Mouse (Mus musculus) brain, embryonic 14.5 days (tissue): ENCODE measurements around the gene Nup85. TPM values are rescaled to one million over a fixed set of nuclear protein-coding genes. Genes with fewer than 3 reads are reported as not detected.

Experiments used
- DNase-seq: peaks from one replicate; pipeline ENCODE4 v3.0.0-alpha.2; 2011; ENCODE audit warnings: low read depth
- CTCF ChIP-seq: fragments of 200-500 bp; IDR thresholded peaks from 2 replicates; pipeline ENCODE4 v1.5.1; 2012; ENCODE audit warnings: inconsistent platforms, mild to moderate bottlenecking, moderate library complexity, borderline replicate concordance; ENCODE audit not compliant: insufficient read depth, insufficient read length; ENCODE audit errors: extremely low read depth
- POLR2A ChIP-seq: fragments of 200-500 bp; IDR thresholded peaks from 2 replicates; pipeline ENCODE4 v1.6.1; 2012; ENCODE audit warnings: mild to moderate bottlenecking, inconsistent platforms, borderline replicate concordance; ENCODE audit not compliant: poor library complexity, insufficient read depth, insufficient read length, severe bottlenecking; ENCODE audit errors: extremely low read depth
- polyA plus RNA-seq: library from polyadenylated mRNA; depleted of rRNA; stranded (reverse); fragments of >200 nt; gene quantifications from 2 replicates; pipeline ENCODE4 v1.2.3, GENCODE M21; 2012

Gene Nup85
- polyA plus RNA-seq, 1 experiment: 105 TPM

DNA sequence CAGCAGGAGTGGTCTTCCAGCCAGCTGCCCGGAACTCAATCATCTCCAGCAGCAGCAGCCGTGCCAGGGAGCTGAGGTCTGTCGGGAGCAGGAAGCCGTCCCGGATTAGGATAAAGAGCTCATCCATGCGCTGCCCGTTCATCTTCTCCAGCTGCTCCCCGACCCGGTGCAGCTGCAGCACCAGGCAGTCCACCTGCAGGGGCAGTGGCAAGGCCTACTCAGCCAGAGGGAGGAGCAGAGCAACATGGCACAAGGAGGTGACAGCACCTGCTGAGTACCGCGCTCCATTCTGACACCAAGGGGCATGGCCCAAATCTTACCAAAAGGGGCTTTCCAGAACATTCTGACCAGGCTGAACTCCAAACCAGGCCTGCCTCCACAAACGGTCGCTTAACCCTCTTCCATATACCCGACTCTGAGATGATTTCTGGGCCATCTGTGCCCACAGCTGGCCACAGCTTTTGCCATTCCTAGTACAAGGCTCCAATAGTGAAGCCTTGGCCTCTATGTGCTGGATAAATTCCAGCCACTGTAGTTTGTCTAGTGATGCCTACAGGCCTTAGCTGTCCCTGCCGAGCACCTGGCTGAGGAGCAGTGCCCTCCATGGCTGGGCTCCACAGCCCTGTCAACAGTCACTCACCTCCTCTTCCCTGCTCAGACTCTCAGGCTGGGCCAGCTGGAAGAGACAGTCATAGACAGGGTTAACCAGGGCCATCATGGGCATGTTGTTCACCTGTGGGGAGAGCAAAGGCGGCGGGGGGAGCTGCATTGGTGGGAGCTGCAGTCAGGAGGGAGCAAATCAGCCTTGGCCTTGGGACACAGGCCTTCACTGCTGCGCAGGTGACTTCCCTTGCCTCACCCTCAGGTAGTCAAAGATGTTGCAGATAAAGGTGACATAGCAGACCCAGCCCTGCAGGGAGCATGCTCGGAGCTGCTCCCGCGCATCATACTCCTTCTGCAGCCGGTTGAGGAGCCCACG lies 44.5 kb downstream of the Nup85 start:
- no peak for DNase-seq
- TF ChIP-seq POLR2A (no peak), CTCF (no peak)

DNA sequence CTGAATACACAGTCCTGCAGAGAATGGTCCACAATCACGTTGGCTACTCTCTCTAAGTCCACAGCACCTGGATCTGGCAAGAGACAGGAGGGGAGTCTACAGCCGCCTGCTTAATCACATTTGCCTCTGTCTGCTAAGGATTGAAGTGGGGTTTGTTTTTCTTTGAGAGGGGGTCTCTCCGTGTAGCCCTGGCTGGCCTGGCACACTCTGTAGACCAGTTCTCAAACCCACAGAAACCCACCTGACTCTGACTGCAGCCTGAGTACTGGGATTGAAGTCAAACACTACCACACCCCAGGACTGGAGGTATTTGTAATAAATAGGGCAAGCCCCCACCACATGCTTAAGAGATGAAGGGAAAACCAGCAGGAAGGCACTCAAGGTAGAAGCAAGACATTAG lies 45.3 kb downstream of the Nup85 start:
- TF ChIP-seq CTCF (no peak), POLR2A (no peak)
- no peak for DNase-seq

DNA sequence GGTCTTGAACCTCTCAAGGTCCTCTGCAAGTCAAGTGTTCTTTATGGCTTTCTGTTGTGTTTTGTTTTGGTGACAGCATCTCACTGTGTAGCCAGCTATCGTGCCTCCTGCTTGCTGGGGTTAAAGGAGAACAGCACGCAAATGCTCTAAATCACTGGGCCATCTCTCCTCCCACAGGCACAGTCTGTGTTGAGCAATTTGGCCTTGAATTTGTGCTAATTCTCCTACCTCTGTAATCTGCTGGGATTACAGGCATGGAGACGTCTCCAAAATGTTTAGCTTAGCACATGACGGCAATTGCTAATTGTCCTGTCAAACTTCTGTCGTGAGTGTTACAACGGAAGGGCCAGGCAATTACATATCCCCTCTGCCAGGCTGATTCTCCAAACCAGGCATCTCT lies 46.9 kb downstream of the Nup85 start:
- DNase-seq: no peak
- no peak for TF ChIP-seq POLR2A
- TF ChIP-seq CTCF: no peak

DNA sequence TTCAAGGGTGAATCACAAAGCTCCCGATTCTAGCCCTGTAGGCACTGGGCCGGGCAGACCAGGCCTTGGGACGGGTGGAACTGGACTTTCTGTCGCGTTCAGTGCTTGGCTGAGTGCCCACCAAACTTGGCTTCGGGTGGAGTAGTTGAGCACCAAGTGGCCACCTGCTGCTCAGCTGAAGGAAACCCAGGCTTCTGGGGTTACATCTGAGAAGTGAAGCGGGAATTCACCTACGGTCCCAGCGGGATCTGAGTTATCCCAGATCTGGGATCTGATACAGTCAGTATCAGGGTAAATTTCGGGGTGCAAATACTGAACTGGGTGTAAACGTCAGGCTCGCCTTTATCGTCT lies 47.8 kb downstream of the Nup85 start:
- TF ChIP-seq POLR2A: no peak
- TF ChIP-seq CTCF: no peak
- DNase-seq: peak; percentile 60

DNA sequence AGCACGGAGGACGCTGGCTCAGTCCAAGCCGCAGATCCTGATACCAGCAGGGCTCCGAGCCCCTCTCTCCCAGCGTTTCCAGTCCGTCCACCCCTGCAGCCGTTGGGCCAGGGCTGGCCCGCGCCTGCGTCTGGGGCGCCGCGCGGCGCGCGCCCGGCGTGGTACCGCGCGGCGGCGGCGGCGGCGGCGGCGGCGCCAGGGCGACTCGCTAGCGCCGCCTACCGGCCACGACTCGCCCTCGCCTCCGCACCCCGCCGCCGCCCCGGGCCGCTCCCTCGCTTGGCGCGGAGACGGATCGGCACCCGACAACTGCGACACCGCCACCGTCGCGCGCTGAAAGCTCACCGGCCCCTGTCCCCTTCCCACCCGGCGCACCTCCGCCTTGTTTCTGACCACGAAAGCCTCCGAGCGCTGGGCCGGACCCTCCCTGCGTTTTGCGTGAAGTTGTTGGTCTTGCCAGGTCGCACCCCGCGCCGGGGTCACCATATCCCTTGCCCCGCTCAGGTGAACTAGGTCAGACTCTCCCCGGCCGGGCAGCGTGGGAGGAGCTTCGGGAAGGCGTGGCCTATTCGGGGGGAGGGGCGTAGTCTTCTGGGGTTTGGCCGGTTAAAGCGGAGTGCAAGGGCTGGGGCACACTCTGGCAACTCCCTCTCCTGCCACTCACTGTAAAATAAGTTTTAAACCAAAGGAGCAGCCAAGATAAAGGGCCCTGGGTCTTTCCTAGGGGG lies 48.3 kb downstream of the Nup85 start, which contains the start of gene Mif4gd:
TSS of gene Mif4gd (minus strand) at position 560 of the 728 bp plus-strand sequence.
- peak; percentile 84 for DNase-seq
- no peak for TF ChIP-seq POLR2A
- peak; percentile 59; the same call in 1 of the 2 replicates for TF ChIP-seq CTCF

DNA sequence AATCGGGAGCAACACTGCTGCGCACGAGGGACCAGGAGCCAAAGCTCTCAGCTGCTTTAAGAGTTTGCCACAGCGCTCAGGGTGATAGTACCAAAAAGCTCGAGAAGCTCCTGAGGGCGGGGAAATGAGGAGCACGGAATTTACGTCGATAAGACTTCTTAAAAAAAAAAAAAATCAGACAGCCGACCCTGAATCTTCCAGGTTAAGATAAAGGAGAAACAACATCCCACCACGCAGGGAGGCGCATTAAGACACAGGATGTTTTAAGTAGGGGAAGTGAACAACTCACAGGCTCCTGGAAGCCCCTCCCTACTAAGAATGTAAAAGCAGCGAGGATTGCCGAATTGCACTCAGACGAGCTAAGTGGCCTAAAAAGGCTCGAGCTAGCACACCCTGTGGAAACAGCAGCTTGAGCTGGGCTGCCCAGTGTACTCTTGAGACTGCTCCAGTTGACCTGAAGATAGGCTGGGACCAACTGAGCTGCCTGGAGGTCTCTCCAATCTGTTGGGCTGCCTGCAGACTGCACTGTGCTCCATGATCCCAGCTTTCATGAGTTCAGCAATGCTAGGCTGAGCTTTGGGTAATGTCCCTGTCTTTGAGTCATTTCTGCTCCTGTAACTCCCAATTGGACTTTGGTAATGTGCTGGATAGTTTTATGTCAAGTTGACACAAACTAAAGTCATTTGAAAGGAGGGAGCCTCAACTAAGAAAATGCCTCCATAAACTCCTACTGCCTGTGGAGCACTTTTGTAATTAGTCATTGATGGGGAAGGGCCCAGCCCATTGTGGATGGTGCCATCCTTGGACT lies 49.1 kb downstream of the Nup85 start:
- DNase-seq: no peak

DNA sequence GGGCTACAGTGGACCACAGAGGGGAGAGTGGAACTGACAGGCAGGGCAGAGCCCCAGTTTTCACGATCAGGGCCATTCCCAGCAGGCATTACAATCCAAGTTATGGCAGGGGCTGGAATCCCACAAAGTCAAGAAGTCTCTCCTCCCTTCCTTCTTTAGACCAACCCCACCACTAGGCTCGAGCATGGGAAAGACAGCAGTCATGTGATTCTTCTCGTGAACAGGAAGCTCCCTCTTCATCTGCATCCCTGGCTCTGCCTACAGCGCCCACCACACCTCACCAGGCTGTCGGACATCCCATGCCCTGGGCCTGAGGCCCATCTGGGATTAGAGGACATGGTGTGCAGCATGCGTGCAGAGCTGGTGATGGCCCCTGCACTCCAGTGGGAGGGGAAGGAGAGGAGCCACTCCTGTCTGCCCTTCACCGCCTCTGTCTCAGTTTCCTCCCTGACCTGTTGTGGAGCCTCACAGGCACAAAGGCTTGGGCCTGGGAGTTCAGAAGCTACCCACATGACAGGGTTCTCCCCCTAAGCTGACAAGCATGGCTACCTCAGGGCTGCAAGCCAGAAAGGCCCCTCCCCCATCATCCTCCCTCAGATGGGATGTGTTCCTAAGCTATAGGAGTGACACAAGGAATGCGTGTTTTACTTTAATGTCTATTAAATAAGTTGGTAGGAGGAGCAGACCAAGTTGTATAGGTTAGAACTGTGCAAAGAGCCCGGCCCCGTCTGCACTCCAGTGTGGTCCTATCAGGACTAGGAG lies 50.3 kb downstream of the Nup85 start:
- no peak for DNase-seq
- no peak for TF ChIP-seq CTCF
- no peak for TF ChIP-seq POLR2A

More for the DNA sequence above, 49.1 kb downstream of the Nup85 start:
- TF ChIP-seq CTCF: no peak
- no peak for TF ChIP-seq POLR2A

DNA sequence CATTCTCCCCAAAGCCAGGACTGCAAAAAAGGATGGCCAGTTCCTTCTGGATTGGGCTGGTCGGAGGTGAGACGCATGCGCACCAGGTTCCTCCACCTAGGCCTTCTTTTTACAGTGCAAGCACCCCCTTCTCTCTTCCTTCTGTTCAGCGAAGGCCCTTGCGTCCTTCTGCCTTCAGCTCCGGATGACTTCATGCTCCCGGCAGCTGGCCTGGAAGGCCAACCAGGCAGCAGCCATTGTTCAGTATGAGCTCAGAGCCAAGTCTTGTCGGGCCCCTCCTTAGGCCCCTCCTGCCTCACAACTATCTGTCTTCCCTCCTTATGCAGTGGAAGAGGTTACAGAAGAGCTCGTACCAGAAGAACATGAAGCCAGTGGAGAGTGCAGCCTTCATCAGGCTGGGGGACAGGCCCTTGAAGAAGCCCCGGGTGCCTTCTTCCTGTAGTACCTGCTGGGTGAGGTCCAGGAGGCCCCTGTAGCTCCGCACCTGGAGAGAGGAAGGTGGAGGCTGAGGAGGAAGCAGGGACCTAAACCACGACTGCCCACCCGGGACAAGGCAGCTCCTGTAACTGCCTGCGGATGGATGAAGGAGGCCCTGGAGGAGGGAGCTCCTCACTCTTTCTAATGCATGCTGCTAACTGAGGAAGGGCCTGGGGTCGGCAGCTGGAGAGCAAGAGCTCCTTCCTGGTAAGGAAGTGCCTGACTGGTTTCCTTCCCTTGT lies 51.0 kb downstream of the Nup85 start:
- no peak for DNase-seq
- TF ChIP-seq CTCF (no peak), POLR2A (no peak)

DNA sequence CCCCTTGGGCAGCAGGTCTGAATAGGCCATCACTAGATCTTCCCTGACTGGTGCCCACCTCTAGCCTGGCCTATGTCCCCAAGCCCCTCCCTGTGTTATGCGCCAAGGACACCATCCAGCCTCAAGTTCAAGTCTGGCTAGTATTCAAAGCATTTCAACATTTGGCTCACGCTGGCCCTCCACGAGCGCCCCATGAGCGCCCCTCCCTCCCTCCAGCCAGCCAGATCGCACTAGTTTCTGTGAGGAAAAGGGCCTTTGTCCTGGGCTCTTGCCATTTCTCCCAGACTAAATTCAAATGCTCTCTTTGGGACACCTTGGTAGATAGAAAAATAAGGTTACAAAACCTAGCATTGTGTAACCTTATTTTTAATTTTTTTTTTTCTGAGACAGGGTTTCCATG lies 51.6 kb downstream of the Nup85 start:
- TF ChIP-seq POLR2A (no peak), CTCF (no peak)

DNA sequence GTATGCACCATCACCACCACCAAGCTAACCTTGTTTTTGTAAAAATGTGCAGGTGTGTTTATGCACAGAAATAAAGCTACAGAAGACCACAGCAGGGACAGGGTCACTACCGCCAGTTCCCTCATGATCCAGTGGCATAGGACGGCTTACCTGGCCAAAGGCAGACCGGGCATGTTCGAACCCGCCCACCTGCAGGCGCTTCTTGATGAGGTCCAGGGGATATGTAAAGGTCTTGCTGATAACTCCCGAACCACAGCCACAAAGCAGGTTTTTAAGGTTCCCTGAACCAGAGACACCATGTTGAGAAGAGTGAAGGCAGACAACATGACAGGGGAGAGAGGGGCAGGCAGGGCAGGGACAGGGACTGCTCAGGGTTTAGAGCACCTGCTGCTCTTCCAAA lies 52.1 kb downstream of the Nup85 start:
- DNase-seq: no peak
- TF ChIP-seq CTCF: no peak
- no peak for TF ChIP-seq POLR2A

More for the DNA sequence above, 51.6 kb downstream of the Nup85 start:
- no peak for DNase-seq
